Comparison of ENCODE assay signal across 8 mouse cellular contexts in genomic region chr5:73903219-73903570, GRCm38 (mm10).
A peak's percentile ranks its signal among the peaks of the same experiment; 100 is the strongest.
DNase-seq lines count a peak whose midpoint lies in the region; ATAC-seq and TF ChIP-seq lines count a peak whose summit lies in the region.
"Had no signal": no experiment of that assay in that cellular context is flagged by ENCODE, and none has a peak within 500 bp of the region (broad histone marks: within the 10 kb centered on the region; RNA-seq: fewer than 3 reads in every experiment).

No protein-coding gene starts in this region.

- peak; percentile 38 for DNase-seq in left cerebral cortex, adult 11 months (ENCODE audit: low spot score)
- no peak for DNase-seq in left cerebral cortex, postnatal 36 days (ENCODE audit: low spot score in 2 of 2)
- peak; percentile 26 for DNase-seq in embryonic facial prominence, embryonic 11.5 days (ENCODE audit: low spot score)
- DNase-seq in induced T-regulatory cell, adult 2 months (ENCODE audit: low read depth) = peak; percentile 1
- peak; percentile 17 for DNase-seq in limb, embryonic 14.5 days (ENCODE audit: low spot score)
- no peak for DNase-seq in thymus, postnatal 36 days

- H3K4me3 ChIP-seq in embryonic facial prominence, embryonic 11.5 days (ENCODE audit: low read depth, low read length) = no peak overlapping the region
- peak overlapping the region; percentile 8; the same call in 1 of the 2 replicates for H3K4me3 ChIP-seq in limb, embryonic 14.5 days (replicated peaks; ENCODE audit: low read length)
- H3K4me3 ChIP-seq: forebrain, embryonic 10.5 days had no signal

- H3K4me2 ChIP-seq in embryonic facial prominence, embryonic 11.5 days (ENCODE audit: low read depth, low read length) = no peak overlapping the region
- peak overlapping the region; percentile 29 for H3K4me2 ChIP-seq in limb, embryonic 14.5 days (replicated peaks; ENCODE audit: low read depth, low read length, severe bottlenecking)

- no peaks in the 10 kb centered on the region for H3K36me3 ChIP-seq in embryonic facial prominence, embryonic 11.5 days (replicated peaks; ENCODE audit: control insufficient read depth, insufficient read depth, low read depth, low read length)
- no peaks in the 10 kb centered on the region for H3K36me3 ChIP-seq in limb, embryonic 14.5 days (ENCODE audit: control insufficient read depth, insufficient read depth, low read length)
- H3K36me3 ChIP-seq: forebrain, embryonic 10.5 days had no signal

- no peak overlapping the region for H3K27ac ChIP-seq in embryonic facial prominence, embryonic 11.5 days (replicated peaks; ENCODE audit: low read depth, low read length)
- H3K27ac ChIP-seq in limb, embryonic 14.5 days (replicated peaks; ENCODE audit: low read depth, low read length) = peak overlapping the region; percentile 72
- H3K27ac ChIP-seq: forebrain, embryonic 10.5 days had no signal

- H3K9ac ChIP-seq in embryonic facial prominence, embryonic 11.5 days (replicated peaks; ENCODE audit: low read length) = no peak overlapping the region
- H3K9ac ChIP-seq in limb, embryonic 14.5 days (ENCODE audit: low read depth, low read length, severe bottlenecking) = peak overlapping the region; percentile 31; the same call in 1 of the 2 replicates

- H3K9me3 ChIP-seq in embryonic facial prominence, embryonic 11.5 days (replicated peaks; ENCODE audit: control insufficient read depth, low read length) = no peaks in the 10 kb centered on the region
- H3K9me3 ChIP-seq in limb, embryonic 14.5 days (ENCODE audit: control insufficient read depth, low read length) = no peaks in the 10 kb centered on the region
- H3K9me3 ChIP-seq: forebrain, embryonic 10.5 days had no signal

- H3K4me1 ChIP-seq in embryonic facial prominence, embryonic 11.5 days (ENCODE audit: control insufficient read depth, insufficient read depth, low read length) = no peaks in the 10 kb centered on the region
- H3K4me1 ChIP-seq in limb, embryonic 14.5 days (ENCODE audit: control insufficient read depth, insufficient read depth, low read length) = peaks cover 17% of the 10 kb centered on the region

- ATAC-seq in embryonic facial prominence, embryonic 11.5 days (replicated peaks; ENCODE audit: insufficient number of reproducible peaks, low FRiP score, low TSS enrichment, low read depth) = no peak
- ATAC-seq in limb, embryonic 14.5 days (ENCODE audit: low FRiP score, low read depth) = no peak
- no peak for ATAC-seq in granulocyte monocyte progenitor cell, adult 5-6 weeks (replicated peaks; ENCODE audit: poor library complexity, severe bottlenecking)

- intact Hi-C loops in left cerebral cortex, postnatal 36 days (cut with DNase I) = loop anchor here (2.0 kb wide), 1 partner anchor 28 kb away; no protein-coding TSS in a partner anchor

- 72% methylated on average over 8 of the region's 8 CpGs for WGBS in embryonic facial prominence, embryonic 11.5 days
- 19% methylated on average over 8 of the region's 8 CpGs for WGBS in limb, embryonic 14.5 days

- no peaks in the 10 kb centered on the region for H3K27me3 ChIP-seq in embryonic facial prominence, embryonic 11.5 days (ENCODE audit: control insufficient read depth, insufficient read depth, low read length)
- no peaks in the 10 kb centered on the region for H3K27me3 ChIP-seq in limb, embryonic 14.5 days (ENCODE audit: control insufficient read depth, insufficient read depth, low read length)

- TF ChIP-seq POLR2A in limb, embryonic 14.5 days (IDR thresholded peaks at IDR 0.05; ENCODE audit: borderline replicate concordance, extremely low read depth, insufficient read depth, insufficient read length) = no peak

Comparison
In these comparisons a context has a peak if more than half of its experiments do, and no peak if none do; other contexts are left out.
1. DNase-seq: peak in left cerebral cortex, adult 11 months (single experiment), embryonic facial prominence, embryonic 11.5 days (single experiment), induced T-regulatory cell, adult 2 months (single experiment) and limb, embryonic 14.5 days (single experiment); none in left cerebral cortex, postnatal 36 days (0 of 2) and thymus, postnatal 36 days (0 of 2).